Mouse (Mus musculus) megakaryocyte, embryonic 14.5 days (primary cell): ENCODE measurements around the gene Pold4.

Experiments used
- FLI1 ChIP-seq: IDR thresholded peaks from 2 replicates; pipeline ENCODE4 v1.6.1; 2012; ENCODE audit warnings: low read length, inconsistent platforms, mixed read lengths
- GATA1 ChIP-seq: IDR thresholded peaks from 3 replicates; pipeline ENCODE4 v1.6.1; 2012; ENCODE audit warnings: mixed read lengths, low read length, inconsistent platforms, borderline replicate concordance

- TF ChIP-seq GATA1 (no peak), FLI1 (no peak)
Measured at GRCm38 (mm10) chr19:4193129-4193528, 38.6 kb upstream of the Pold4 start.
